Mouse (Mus musculus): ENCODE data around the gene Cdc42bpa. TPM values are rescaled to one million over a fixed set of nuclear protein-coding genes. Genes with fewer than 3 reads are reported as not detected.
A peak's percentile ranks its signal among the peaks of the same experiment; 100 is the strongest.

Cdc42bpa gene
- total RNA-seq (2022): 10 to 100 TPM; 18.8 to 27.4 (median 24.2) TPM

DNA sequence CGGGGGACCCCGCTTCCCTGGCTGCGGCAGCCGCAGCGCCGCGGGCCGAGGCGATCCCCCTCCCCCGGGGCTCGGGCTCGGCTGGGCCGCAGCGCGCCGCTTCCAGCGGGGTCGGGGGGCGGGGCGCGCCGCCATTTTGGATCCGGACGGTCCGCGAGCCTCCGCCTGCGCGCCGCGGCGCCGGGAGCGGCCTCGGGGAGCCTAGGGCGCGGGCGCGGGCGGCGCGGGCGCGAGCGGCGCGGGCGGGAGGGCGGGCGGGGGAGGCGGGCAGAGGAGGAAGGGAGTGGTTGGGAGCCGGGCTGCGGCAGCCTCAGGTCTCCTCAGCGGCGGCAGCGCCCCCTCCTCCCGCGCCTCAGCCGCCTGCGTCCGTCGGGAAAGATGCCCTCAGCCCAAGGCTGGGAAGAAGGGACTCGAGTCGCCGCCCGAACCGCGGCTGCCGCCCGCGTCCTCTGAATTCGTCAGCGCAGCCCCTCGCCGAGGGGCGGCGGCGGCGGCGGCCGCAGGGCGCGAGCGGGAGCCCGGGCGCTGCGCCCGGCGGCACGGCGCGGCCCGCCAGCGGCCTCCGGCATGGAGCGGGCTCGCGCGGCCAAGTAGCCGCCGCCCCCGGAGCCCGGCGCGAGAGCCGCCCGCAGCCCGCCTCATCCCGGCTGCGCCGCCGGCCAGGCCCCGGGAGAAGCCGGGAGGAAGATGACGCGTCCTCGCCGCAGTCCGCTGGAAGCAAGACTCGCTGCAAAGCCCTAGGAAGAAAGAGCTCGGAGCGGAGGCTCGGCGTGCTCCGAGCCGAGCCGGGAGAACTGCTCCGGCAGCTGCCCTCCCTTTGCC lies at the start of gene Cdc42bpa:
Cdc42bpa (plus strand) TSS at position 752 of the 822 bp plus-strand sequence.
- DNase-seq (ENCODE audit: low spot score in 2 of 2): peak; percentile 58 to 65

- DNase-seq (ENCODE audit: low spot score in 2 of 2): peak; percentile 25 to 31
These were observed 46.8 kb upstream of the Cdc42bpa start for GRCm38 (mm10) chr1:179913471-179913870.

- no peak for DNase-seq (ENCODE audit: low spot score in 2 of 2)
These were observed 43.2 kb upstream of the Cdc42bpa start for GRCm38 (mm10) chr1:179917036-179917435.

DNA sequence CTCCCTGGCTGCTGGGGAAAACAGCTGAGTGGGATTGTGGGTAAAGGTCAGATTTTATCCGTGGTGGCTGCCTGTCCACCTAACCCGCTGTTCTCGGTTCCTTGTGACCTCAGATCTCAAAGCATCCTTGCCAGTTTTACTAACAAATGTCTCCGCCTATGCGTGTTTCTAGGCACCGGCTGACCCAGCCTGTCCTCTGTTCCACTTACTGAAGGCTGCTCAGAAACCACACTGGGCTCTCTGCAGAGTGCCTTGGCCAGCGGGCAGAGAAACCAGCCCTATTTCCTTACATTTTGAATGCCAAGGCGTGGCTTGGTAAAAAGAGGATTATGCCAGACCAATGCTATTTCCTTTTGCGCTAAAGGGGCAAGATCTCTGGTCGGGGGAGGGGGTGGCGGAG lies 42.8 kb upstream of the Cdc42bpa start:
- DNase-seq (ENCODE audit: low spot score in 2 of 2): no peak

GRCm38 (mm10) chr1:179919656-179920436 lies 40.4 kb upstream of the Cdc42bpa start:
- DNase-seq (ENCODE audit: low spot score in 2 of 2): no peak

DNA sequence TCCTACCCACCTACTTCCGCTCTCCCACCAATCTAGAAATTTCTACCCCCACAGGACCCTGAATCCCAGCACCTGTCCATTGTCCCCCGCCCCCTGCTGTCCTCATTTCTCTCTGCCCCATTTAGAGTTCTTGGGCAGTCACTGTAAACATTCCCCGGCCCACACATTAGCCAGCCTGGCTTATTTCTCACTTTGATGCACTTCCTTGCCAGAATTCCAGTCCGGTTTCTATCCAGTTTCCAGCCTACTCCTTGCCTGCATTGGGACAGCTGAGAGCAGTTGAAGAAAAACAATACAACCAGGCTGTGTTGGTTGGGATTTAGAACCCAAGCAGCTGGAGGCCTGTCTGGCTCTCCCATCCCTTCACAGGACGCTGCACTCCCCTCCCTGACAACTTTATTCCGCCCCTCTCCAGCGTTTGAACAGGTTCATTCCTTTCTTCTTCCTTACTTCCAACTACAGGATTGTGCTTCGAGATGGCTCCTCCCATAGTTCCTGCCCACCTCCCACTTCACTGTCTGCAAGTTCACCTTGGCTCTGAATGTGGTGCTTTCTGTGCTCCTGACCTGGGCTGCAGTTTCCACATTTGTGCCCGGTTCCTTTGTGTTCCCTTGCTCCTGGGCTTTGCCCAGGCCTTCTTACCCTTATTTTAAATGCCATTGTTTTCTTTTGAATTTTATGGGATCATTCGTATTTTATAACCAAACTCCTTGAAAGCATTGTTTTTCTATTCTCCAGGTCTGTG lies 36.4 kb upstream of the Cdc42bpa start:
- DNase-seq (ENCODE audit: low spot score in 2 of 2): no peak

DNA sequence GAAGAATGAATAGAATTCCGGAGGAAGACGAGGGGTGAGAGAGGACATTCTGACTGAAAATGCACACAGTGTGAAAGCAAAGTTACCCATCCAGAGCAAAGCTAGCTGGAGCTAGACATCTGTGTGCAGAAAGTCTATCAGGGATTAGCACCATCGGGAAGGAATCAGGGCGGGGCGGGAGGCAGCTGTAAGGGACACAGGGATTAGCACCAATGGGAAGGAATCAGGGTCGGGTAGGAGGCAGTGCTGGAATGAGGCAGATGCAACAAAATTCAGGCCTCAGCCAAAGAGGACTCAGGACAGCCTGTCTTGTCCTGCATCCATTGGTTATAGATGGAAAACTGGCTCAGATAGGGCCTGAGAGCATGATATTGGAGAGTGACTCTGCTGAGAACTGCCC lies 34.0 kb upstream of the Cdc42bpa start:
- DNase-seq (ENCODE audit: low spot score in 2 of 2): no peak

DNA sequence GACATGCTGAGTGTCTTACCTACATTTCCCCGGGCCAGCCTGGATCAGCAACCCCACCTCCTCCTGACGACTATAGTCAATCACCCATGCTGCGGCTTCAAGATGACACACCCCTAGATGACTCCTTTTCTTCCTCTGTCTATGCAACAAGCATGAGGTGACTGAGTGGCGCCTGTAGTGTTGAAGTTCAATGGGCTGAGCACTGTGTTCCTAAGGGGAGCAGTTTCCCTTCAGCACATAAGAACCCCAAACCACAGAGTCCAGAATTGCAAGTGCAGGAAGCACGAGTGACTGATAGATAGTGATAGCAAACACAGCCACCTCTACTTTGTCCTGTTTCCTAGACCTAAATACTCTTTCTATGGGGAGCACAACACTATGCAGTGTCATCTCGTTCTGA lies 33.2 kb upstream of the Cdc42bpa start:
- DNase-seq (ENCODE audit: low spot score in 2 of 2): no peak

- no peak for DNase-seq (ENCODE audit: low spot score in 2 of 2)
These were observed 31.4 kb upstream of the Cdc42bpa start for GRCm38 (mm10) chr1:179928822-179929221.

DNA sequence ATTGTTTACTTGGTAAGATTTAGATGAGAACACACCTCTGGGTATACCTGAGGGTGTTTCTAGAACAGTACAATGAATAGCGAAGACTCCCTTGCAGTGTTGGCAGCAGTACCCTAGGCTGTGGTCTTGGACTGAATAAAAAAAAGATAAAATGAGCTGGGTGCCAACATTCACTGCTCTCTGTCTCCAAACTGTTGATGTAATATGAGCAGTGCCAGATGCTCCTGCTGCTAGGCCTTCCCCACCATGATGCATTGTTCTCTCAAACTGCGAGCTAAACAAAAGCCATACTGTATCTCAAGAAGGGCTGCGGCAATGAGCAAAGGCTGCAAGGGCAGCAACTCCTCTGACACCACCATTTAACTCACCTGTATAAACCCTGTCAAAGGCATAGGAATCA lies 29.0 kb upstream of the Cdc42bpa start:
- DNase-seq (ENCODE audit: low spot score in 2 of 2): no peak

DNA sequence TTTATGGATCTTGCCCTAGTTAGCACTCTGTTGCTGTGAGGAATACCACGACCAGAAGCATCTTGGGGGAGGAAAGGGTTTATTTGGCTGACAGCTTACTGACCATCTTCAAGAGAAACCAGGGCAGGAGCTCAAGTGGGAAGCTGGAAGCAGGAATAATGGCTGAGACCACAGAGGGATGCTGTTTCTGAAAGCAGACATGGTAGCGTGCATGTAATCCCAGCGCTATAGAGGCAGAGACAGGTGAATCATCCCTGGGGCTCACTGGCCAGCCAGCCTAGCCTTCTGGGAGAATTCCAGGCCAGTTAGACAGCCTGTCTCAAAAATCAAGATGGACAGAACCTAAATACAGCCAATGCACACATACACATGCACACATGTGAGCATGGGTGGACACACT lies 26.2 kb upstream of the Cdc42bpa start:
- no peak for DNase-seq (ENCODE audit: low spot score in 2 of 2)

DNA sequence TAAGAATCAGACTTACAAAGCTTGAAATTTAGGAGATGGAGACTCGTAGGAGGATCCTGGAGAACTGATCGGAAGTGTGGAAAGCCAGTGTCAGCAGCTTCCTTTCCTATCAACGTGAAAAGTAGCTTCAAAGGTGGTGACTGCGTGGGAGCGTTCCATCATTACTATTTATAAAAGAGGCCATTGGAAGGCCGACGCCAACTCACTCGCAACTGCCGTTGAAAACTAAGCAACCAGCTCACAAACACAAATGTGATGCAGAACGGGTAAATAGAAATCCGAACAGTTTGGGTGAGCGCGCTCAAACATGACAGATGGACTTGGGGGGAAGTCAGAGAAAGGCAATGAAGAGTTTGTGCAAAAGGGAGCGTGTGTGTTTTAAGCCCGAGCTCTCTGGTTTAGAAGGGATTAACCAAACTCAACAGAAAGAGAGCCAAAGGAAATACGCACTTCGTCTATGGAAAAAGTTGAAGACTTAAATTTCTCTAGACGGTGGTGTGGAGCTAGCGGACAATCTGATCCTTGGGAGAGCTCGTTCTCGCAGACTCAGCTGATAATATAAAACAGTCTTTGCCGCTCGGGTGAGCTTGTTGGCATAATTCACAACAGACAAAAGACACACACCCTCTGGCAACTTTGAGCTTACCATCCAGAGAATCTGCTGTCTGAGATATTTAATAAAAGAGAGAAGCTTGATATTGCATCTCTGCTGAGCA lies 20.0 kb upstream of the Cdc42bpa start:
- DNase-seq (ENCODE audit: low spot score in 2 of 2): no peak

GRCm38 (mm10) chr1:179940787-179941352 lies 19.4 kb upstream of the Cdc42bpa start:
- DNase-seq (ENCODE audit: low spot score in 2 of 2): no peak

- DNase-seq (ENCODE audit: low spot score in 2 of 2): no peak
These were observed 15.3 kb upstream of the Cdc42bpa start for GRCm38 (mm10) chr1:179945017-179945416.

DNA sequence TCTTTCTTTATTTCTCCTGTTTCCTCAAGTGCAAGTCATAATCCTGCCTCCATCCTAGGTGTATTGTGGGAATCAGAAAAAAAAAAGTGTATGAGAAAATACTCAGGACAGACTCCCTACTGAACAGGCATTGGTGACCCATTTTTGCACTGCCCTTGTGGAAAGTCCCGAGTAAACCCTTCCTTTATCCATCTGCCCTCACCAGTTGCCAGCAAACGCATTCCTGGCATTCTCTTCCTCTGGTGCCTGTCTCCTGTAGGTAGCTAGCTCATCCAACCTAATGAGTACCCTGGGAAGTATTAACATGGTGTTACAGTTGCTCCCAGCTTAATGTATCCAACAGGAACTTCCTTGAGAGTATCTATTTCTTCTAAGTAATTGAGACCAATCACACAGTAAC lies 13.7 kb upstream of the Cdc42bpa start:
- no peak for DNase-seq (ENCODE audit: low spot score in 2 of 2)

- DNase-seq (ENCODE audit: low spot score in 2 of 2): no peak
These were observed 12.6 kb upstream of the Cdc42bpa start for GRCm38 (mm10) chr1:179947653-179948052.

GRCm38 (mm10) chr1:179951597-179951996 lies 8.7 kb upstream of the Cdc42bpa start:
- no peak for DNase-seq (ENCODE audit: low spot score in 2 of 2)

DNA sequence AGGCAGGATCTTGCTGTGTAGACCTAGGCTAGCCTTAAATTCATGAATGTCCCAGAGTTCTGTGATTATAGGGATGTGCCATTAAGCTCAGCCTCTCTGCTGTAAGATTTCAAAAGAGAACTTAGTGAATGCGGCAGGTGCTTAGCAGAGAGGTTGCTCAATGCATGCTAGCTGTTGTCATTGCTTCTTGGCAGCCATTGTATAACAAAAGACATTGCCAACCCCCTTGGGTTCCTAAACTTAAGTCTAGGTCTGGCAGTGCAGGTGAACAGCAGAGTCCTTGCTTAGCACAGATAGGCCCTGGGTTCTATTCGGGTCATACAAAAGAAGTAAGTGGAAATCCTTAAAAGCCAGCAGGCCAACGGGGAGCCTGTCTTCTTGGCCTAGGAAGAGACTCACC lies 7.0 kb upstream of the Cdc42bpa start:
- no peak for DNase-seq (ENCODE audit: low spot score in 2 of 2)

- no peak for DNase-seq (ENCODE audit: low spot score in 2 of 2)
These were observed 2.8 kb upstream of the Cdc42bpa start for GRCm38 (mm10) chr1:179957431-179957830.

- no peak for DNase-seq (ENCODE audit: low spot score in 2 of 2)
These were observed 1.2 kb upstream of the Cdc42bpa start for GRCm38 (mm10) chr1:179958871-179959720.

All from gastrocnemius, adult 8-10 months (tissue).